Mouse (Mus musculus) neutrophil, adult 5-6 weeks (primary cell): ENCODE measurements at regions not wholly inside any gene's neighbourhood (a gene's known extent, or its start where the extent isn't known, plus 50 kb on each side); places are given as distances from the start of the nearest gene placed in this dataset.
A peak's percentile ranks its signal among the peaks of the same experiment; 100 is the strongest.

ENCODE experiments used
- ATAC-seq: fragments of 151-379, 151-347 bp; 2 replicates; pipeline ENCODE4 v1.8.0; 2017; ENCODE audit warnings: mild to moderate bottlenecking, moderate TSS enrichment; ENCODE audit not compliant: insufficient number of reproducible peaks, poor library complexity, low FRiP score, severe bottlenecking; ENCODE audit errors: extremely low read depth

- no peak for ATAC-seq
Measured at GRCm38 (mm10) chr19:6684921-6685320, 142.1 kb upstream of the Slc22a12 start.

- no peak for ATAC-seq
Measured at GRCm38 (mm10) chr19:6679392-6680307, 136.8 kb upstream of the Slc22a12 start.

- no peak for ATAC-seq
Measured at GRCm38 (mm10) chr19:6677511-6677910, 134.7 kb upstream of the Slc22a12 start.

GRCm38 (mm10) chr19:6675586-6675985 lies 132.8 kb upstream of the Slc22a12 start:
- no peak for ATAC-seq

GRCm38 (mm10) chr19:6671696-6672095 lies 128.9 kb upstream of the Slc22a12 start:
- no peak for ATAC-seq

GRCm38 (mm10) chr19:6669881-6670280 lies 127.0 kb upstream of the Slc22a12 start:
- no peak for ATAC-seq

- ATAC-seq, result no peak
Measured at GRCm38 (mm10) chr19:6668545-6668944, 125.7 kb upstream of the Slc22a12 start.

GRCm38 (mm10) chr19:6666187-6666722 lies 123.4 kb upstream of the Slc22a12 start:
- no peak for ATAC-seq

GRCm38 (mm10) chr19:6665264-6666054 lies 122.6 kb upstream of the Slc22a12 start:
- no peak for ATAC-seq

GRCm38 (mm10) chr19:6664311-6664952 lies 121.6 kb upstream of the Slc22a12 start:
- ATAC-seq, result no peak

- peak; percentile 55 for ATAC-seq
Measured at GRCm38 (mm10) chr19:6663391-6663790, 120.6 kb upstream of the Slc22a12 start.

GRCm38 (mm10) chr19:6662346-6662939 lies 119.6 kb upstream of the Slc22a12 start:
- ATAC-seq, result no peak

GRCm38 (mm10) chr19:6661508-6661871 lies 118.7 kb upstream of the Slc22a12 start:
- no peak for ATAC-seq

- no peak for ATAC-seq
Measured at GRCm38 (mm10) chr19:6660723-6661507, 118.1 kb upstream of the Slc22a12 start.

- no peak for ATAC-seq
Measured at GRCm38 (mm10) chr19:6660157-6660556, 117.3 kb upstream of the Slc22a12 start.

GRCm38 (mm10) chr19:6654550-6654949 lies 111.7 kb upstream of the Slc22a12 start:
- ATAC-seq, result no peak

GRCm38 (mm10) chr19:6652775-6653174 lies 109.9 kb upstream of the Slc22a12 start:
- ATAC-seq, result no peak

GRCm38 (mm10) chr19:6651192-6651591 lies 108.4 kb upstream of the Slc22a12 start:
- no peak for ATAC-seq
